Mouse (Mus musculus): Measurements from ENCODE around the gene Cers6. TPM values are rescaled to one million over a fixed set of nuclear protein-coding genes. Genes with fewer than 3 reads are reported as not detected.
A peak's percentile ranks its signal among the peaks of the same experiment; 100 is the strongest.

Cers6 gene
- polyA plus RNA-seq, 1 experiment from 2014 or later = 21.5 TPM

- no peak for ATAC-seq
- H3K9ac ChIP-seq (ENCODE audit: low read depth, low read length) = no peak overlapping the region
- no peak overlapping the region for H3K4me2 ChIP-seq (replicated peaks; ENCODE audit: low read depth)
- no peaks in the 10 kb centered on the region for H3K36me3 ChIP-seq (ENCODE audit: control insufficient read depth, insufficient read depth)
- no peak overlapping the region for H3K27ac ChIP-seq (ENCODE audit: low read depth, low read length)
- TF ChIP-seq CTCF (IDR thresholded peaks at IDR 0.05; ENCODE audit: low read depth) = no peak
- 79% methylated on average over 6 of the region's 6 CpGs for WGBS
- H3K9me3 ChIP-seq (ENCODE audit: control insufficient read depth) = no peaks in the 10 kb centered on the region
- peaks cover 8% of the 10 kb centered on the region; the same call in 1 of the 2 replicates for H3K4me1 ChIP-seq (replicated peaks; ENCODE audit: control insufficient read depth, insufficient read depth, low read length)
- no peaks in the 10 kb centered on the region for H3K27me3 ChIP-seq (replicated peaks; ENCODE audit: control insufficient read depth, insufficient read depth, low read length)
- no peak overlapping the region for H3K4me3 ChIP-seq (ENCODE audit: low read depth, low read length)
Measured at GRCm38 (mm10) chr2:68874575-68874974, 13.3 kb downstream of the Cers6 start.

DNA sequence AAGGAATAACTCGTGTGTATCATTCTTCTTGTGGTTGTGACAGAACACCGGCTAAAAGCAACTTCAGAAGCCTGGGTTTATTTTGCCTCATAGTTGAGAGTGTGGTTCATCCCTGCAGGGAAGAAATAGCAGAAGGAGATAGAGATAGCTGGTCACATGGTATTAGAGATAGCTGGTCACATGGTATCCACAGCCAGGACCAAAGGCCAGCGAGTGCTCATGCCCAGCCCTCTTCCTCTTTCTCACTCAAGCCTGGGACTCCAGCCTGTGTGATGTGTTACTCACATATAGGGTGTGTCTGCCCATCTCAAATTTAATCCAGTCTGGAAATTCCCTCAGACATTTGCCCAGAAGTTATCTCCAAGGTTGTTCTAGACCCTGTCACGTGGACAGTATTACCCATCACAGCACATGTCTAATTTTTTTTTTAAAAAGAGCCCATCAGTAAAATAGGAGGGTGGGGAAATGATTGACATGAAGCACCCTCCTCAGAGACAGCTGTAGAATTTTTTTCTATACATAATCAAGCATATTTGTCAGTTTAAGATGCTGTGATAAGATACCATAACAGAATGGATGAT is 17.9 kb downstream of the Cers6 start:
- no peak overlapping the region for H3K4me2 ChIP-seq (replicated peaks; ENCODE audit: low read depth)
- no peak overlapping the region for H3K4me3 ChIP-seq (ENCODE audit: low read depth, low read length)
- peak; percentile 57 for ATAC-seq
- H3K36me3 ChIP-seq (ENCODE audit: control insufficient read depth, insufficient read depth) = no peaks in the 10 kb centered on the region
- H3K9me3 ChIP-seq (ENCODE audit: control insufficient read depth) = no peaks in the 10 kb centered on the region
- H3K4me1 ChIP-seq (replicated peaks; ENCODE audit: control insufficient read depth, insufficient read depth, low read length) = 0 out of 2 replicates have a peak, but pooled peaks cover 3% of the 10 kb centered on the region
- no peak overlapping the region for H3K27ac ChIP-seq (ENCODE audit: low read depth, low read length)
- H3K27me3 ChIP-seq (replicated peaks; ENCODE audit: control insufficient read depth, insufficient read depth, low read length) = no peaks in the 10 kb centered on the region
- 65% methylated on average over 4 of the region's 4 CpGs for WGBS
- no peak overlapping the region for H3K9ac ChIP-seq (ENCODE audit: low read depth, low read length)
- no peak for TF ChIP-seq CTCF (IDR thresholded peaks at IDR 0.05; ENCODE audit: low read depth)

DNA sequence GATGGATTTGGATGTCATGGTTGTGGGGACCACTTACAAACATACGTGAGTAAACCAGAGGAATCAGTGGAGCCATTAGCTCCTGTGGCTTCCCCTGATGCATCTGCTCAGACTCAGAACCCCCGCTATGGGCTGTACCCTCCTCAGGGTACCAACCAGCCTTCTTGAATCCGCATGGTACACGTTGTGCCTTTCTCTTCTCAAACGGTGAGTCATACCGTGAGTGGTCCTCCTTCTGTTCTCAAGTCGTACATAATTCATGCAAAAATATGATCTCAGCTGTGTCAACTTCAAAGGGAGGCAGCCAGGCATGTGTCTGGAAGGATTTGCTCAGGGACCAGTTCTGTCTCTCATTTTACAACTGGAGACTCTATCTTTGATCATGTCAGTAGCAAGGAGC is 23.3 kb downstream of the Cers6 start:
- Histone ChIP-seq H3K9me3 (ENCODE audit: control insufficient read depth) (no peaks in the 10 kb centered on the region), H3K9ac (ENCODE audit: low read depth, low read length) (no peak overlapping the region), H3K4me1 (replicated peaks; ENCODE audit: control insufficient read depth, insufficient read depth, low read length) (no peaks in the 10 kb centered on the region), H3K27me3 (replicated peaks; ENCODE audit: control insufficient read depth, insufficient read depth, low read length) (no peaks in the 10 kb centered on the region), H3K36me3 (ENCODE audit: control insufficient read depth, insufficient read depth) (no peaks in the 10 kb centered on the region), H3K27ac (ENCODE audit: low read depth, low read length) (no peak overlapping the region), H3K4me3 (ENCODE audit: low read depth, low read length) (no peak overlapping the region), H3K4me2 (replicated peaks; ENCODE audit: low read depth) (no peak overlapping the region)
- no peak for TF ChIP-seq CTCF (IDR thresholded peaks at IDR 0.05; ENCODE audit: low read depth)
- WGBS = 71% methylated on average over 7 of the region's 7 CpGs
- ATAC-seq = no peak

GRCm38 (mm10) chr2:68885206-68885605 is 24.0 kb downstream of the Cers6 start:
- Histone ChIP-seq H3K4me1 (replicated peaks; ENCODE audit: control insufficient read depth, insufficient read depth, low read length) (no peaks in the 10 kb centered on the region), H3K27me3 (replicated peaks; ENCODE audit: control insufficient read depth, insufficient read depth, low read length) (no peaks in the 10 kb centered on the region), H3K4me2 (replicated peaks; ENCODE audit: low read depth) (no peak overlapping the region), H3K4me3 (ENCODE audit: low read depth, low read length) (no peak overlapping the region), H3K9me3 (ENCODE audit: control insufficient read depth) (no peaks in the 10 kb centered on the region), H3K36me3 (ENCODE audit: control insufficient read depth, insufficient read depth) (no peaks in the 10 kb centered on the region), H3K9ac (ENCODE audit: low read depth, low read length) (no peak overlapping the region), H3K27ac (ENCODE audit: low read depth, low read length) (no peak overlapping the region)
- no peak for TF ChIP-seq CTCF (IDR thresholded peaks at IDR 0.05; ENCODE audit: low read depth)
- ATAC-seq = no peak
- WGBS = 94% methylated on average over 2 of the region's 2 CpGs

- no peak overlapping the region for H3K27ac ChIP-seq (ENCODE audit: low read depth, low read length)
- H3K9me3 ChIP-seq (ENCODE audit: control insufficient read depth) = no peaks in the 10 kb centered on the region
- no peaks in the 10 kb centered on the region for H3K27me3 ChIP-seq (replicated peaks; ENCODE audit: control insufficient read depth, insufficient read depth, low read length)
- no peaks in the 10 kb centered on the region for H3K36me3 ChIP-seq (ENCODE audit: control insufficient read depth, insufficient read depth)
- ATAC-seq = no peak
- no peak for TF ChIP-seq CTCF (IDR thresholded peaks at IDR 0.05; ENCODE audit: low read depth)
- no peaks in the 10 kb centered on the region for H3K4me1 ChIP-seq (replicated peaks; ENCODE audit: control insufficient read depth, insufficient read depth, low read length)
- 55% methylated on average over 4 of the region's 4 CpGs for WGBS
- H3K4me2 ChIP-seq (replicated peaks; ENCODE audit: low read depth) = no peak overlapping the region
- no peak overlapping the region for H3K9ac ChIP-seq (ENCODE audit: low read depth, low read length)
- H3K4me3 ChIP-seq (ENCODE audit: low read depth, low read length) = no peak overlapping the region
Measured at GRCm38 (mm10) chr2:68885766-68886496, 24.7 kb downstream of the Cers6 start.

GRCm38 (mm10) chr2:68886661-68887060 is 25.4 kb downstream of the Cers6 start:
- no peak for ATAC-seq
- H3K9ac ChIP-seq (ENCODE audit: low read depth, low read length) = no peak overlapping the region
- WGBS = 92% methylated on average over 4 of the region's 4 CpGs
- no peak overlapping the region for H3K4me2 ChIP-seq (replicated peaks; ENCODE audit: low read depth)
- no peak overlapping the region for H3K4me3 ChIP-seq (ENCODE audit: low read depth, low read length)
- H3K27me3 ChIP-seq (replicated peaks; ENCODE audit: control insufficient read depth, insufficient read depth, low read length) = no peaks in the 10 kb centered on the region
- TF ChIP-seq CTCF (IDR thresholded peaks at IDR 0.05; ENCODE audit: low read depth) = no peak
- no peaks in the 10 kb centered on the region for H3K36me3 ChIP-seq (ENCODE audit: control insufficient read depth, insufficient read depth)
- no peak overlapping the region for H3K27ac ChIP-seq (ENCODE audit: low read depth, low read length)
- no peaks in the 10 kb centered on the region for H3K4me1 ChIP-seq (replicated peaks; ENCODE audit: control insufficient read depth, insufficient read depth, low read length)
- no peaks in the 10 kb centered on the region for H3K9me3 ChIP-seq (ENCODE audit: control insufficient read depth)
